Mouse (Mus musculus) myocyte (in vitro differentiated cells): Measurements from ENCODE around the gene S100a6.

Source experiments
- CEBPB ChIP-seq: IDR thresholded peaks from 2 replicates; pipeline ENCODE4 v1.6.1; 2011; ENCODE audit warnings: mild to moderate bottlenecking, moderate library complexity; ENCODE audit not compliant: poor library complexity, insufficient read depth, severe bottlenecking
- E2F4 ChIP-seq: IDR thresholded peaks from one replicate; pipeline ENCODE4 v1.6.1; 2011; ENCODE audit warnings: mild to moderate bottlenecking, control low read depth, moderate library complexity; ENCODE audit not compliant: insufficient read depth
- MAX ChIP-seq: IDR thresholded peaks from one replicate; pipeline ENCODE4 v1.6.1; 2011; ENCODE audit warnings: low read depth, mild to moderate bottlenecking, control low read depth
- MYOD1 ChIP-seq, 3 experiments: IDR thresholded peaks; one replicate each; pipeline ENCODE4 v1.6.1; 2011; ENCODE audit warnings: control low read depth in 2 of 3, low read depth in 2 of 3, mild to moderate bottlenecking in 2 of 3, moderate library complexity in 1 of 3; ENCODE audit not compliant: insufficient read length in 2 of 3, control insufficient read depth in 1 of 3
- MYOG ChIP-seq, 3 experiments: IDR thresholded peaks; one replicate each; pipeline ENCODE4 v1.6.1; 2011; ENCODE audit warnings: control low read depth in 2 of 3, low read depth in 2 of 3, mild to moderate bottlenecking in 2 of 3; ENCODE audit not compliant: insufficient read length in 2 of 3, control insufficient read depth in 1 of 3, insufficient read depth in 1 of 3
- POLR2A ChIP-seq: IDR thresholded peaks from one replicate; pipeline ENCODE4 v1.6.1; 2011; ENCODE audit warnings: low read depth, mild to moderate bottlenecking, control low read depth, moderate library complexity; ENCODE audit not compliant: insufficient read length
- POLR2AphosphoS2 ChIP-seq: IDR thresholded peaks from one replicate; pipeline ENCODE4 v1.6.1; 2011; ENCODE audit warnings: low read depth, control low read depth; ENCODE audit not compliant: insufficient read length
- SRF ChIP-seq: IDR thresholded peaks from one replicate; pipeline ENCODE4 v1.6.1; 2011; ENCODE audit warnings: low read depth; ENCODE audit not compliant: control insufficient read depth, insufficient read length
- TCF12 ChIP-seq: IDR thresholded peaks from one replicate; pipeline ENCODE4 v1.6.1; 2011; ENCODE audit warnings: mild to moderate bottlenecking, control low read depth; ENCODE audit not compliant: poor library complexity, insufficient read depth, severe bottlenecking
- TCF3 ChIP-seq: IDR thresholded peaks from one replicate; pipeline ENCODE4 v1.6.1; 2011; ENCODE audit warnings: low read depth, control low read depth; ENCODE audit not compliant: insufficient read length
- USF1 ChIP-seq: IDR thresholded peaks from one replicate; pipeline ENCODE4 v1.6.1; 2011; ENCODE audit warnings: low read depth, mild to moderate bottlenecking, control low read depth, moderate library complexity

- TF ChIP-seq POLR2A (no peak), MAX (no peak), USF1 (no peak), TCF3 (no peak), E2F4 (no peak), TCF12 (no peak), POLR2AphosphoS2 (no peak), MYOG (IDR thresholded peaks at IDR 0.05; ENCODE audit: control insufficient read depth in 1 of 3, insufficient read depth in 1 of 3, insufficient read length in 2 of 3, low read depth in 2 of 3) (no peak), SRF (no peak), MYOD1 (IDR thresholded peaks at IDR 0.05; ENCODE audit: control insufficient read depth in 1 of 3, insufficient read length in 2 of 3, low read depth in 2 of 3) (no peak), CEBPB (no peak)
Measured at GRCm38 (mm10) chr3:90644220-90644619, 31.5 kb downstream of the S100a6 start.
